Mouse (Mus musculus) forebrain, embryonic 14.5 days (tissue): Measurements from ENCODE around the gene Kif2c. TPM values are rescaled to one million over a fixed set of nuclear protein-coding genes. Genes with fewer than 3 reads are reported as not detected.

Experiments used
- ATAC-seq: fragments of 200-750 bp; cut with Nextera tagmentation; 2 replicates; pipeline ENCODE4 v1.8.0; 2017; ENCODE audit warnings: mild to moderate bottlenecking, moderate library complexity
- DNase-seq: peaks from one replicate; pipeline ENCODE4 v3.0.0-alpha.2; 2015; ENCODE audit warnings: low spot score
- H3K27ac ChIP-seq: fragments of 300-500 bp; sonication (generic); 2 replicates; pipeline ENCODE4 v1.5.1; 2014; ENCODE audit warnings: low read depth, mild to moderate bottlenecking, control low read depth, low read length, moderate library complexity
- H3K27me3 ChIP-seq: fragments of 300-500 bp; sonication (generic); replicated peaks from 2 replicates; pipeline ENCODE4 v1.6.1; 2014; ENCODE audit warnings: low read length, control low read depth, mixed read lengths; ENCODE audit not compliant: control insufficient read depth, insufficient read depth
- H3K36me3 ChIP-seq: fragments of 300-500 bp; sonication (generic); 2 replicates; pipeline ENCODE4 v1.6.1; 2014; ENCODE audit warnings: low read length, control low read depth; ENCODE audit not compliant: control insufficient read depth, insufficient read depth
- H3K4me1 ChIP-seq: fragments of 300-500 bp; sonication (generic); 2 replicates; pipeline ENCODE4 v1.6.1; 2014; ENCODE audit warnings: antibody characterized with exemption, low read length, control low read depth; ENCODE audit not compliant: control insufficient read depth, insufficient read depth
- H3K4me2 ChIP-seq: fragments of 300-500 bp; sonication (generic); 2 replicates; pipeline ENCODE4 v1.6.1; 2014; ENCODE audit warnings: mild to moderate bottlenecking, control low read depth, low read length
- H3K4me3 ChIP-seq: fragments of 300-500 bp; sonication (generic); 2 replicates; pipeline ENCODE4 v1.5.1; 2014; ENCODE audit warnings: low read depth, low read length, control low read depth
- H3K9ac ChIP-seq: fragments of 300-500 bp; sonication (generic); 2 replicates; pipeline ENCODE4 v1.6.1; 2014; ENCODE audit warnings: mild to moderate bottlenecking, low read length, control low read depth, moderate library complexity
- H3K9me3 ChIP-seq: fragments of 300-500 bp; sonication (generic); replicated peaks from 2 replicates; pipeline ENCODE4 v1.6.1; 2016; ENCODE audit warnings: low read length, control low read depth, mixed read lengths; ENCODE audit not compliant: control insufficient read depth
- WGBS: fragments of 180-500 bp; shearing (Covaris S2); extraction: QIAGEN DNeasy Blood & Tissue Kit; methylation state at CpG from one replicate; pipeline ENCODE4 v1.1.7; 2014; 5-methylcytosine and 5-hydroxymethylcytosine counted together
- polyA plus RNA-seq: library from polyadenylated mRNA; unstranded; fragments of >200 nt; fragmentation: Nextera tagmentation; extraction: Ambion mirVana; gene quantifications from 2 replicates; pipeline ENCODE4 v1.2.1, GENCODE M21; 2014

Kif2c gene
- polyA plus RNA-seq, 1 experiment from 2014 or later = 38.5 TPM

DNA sequence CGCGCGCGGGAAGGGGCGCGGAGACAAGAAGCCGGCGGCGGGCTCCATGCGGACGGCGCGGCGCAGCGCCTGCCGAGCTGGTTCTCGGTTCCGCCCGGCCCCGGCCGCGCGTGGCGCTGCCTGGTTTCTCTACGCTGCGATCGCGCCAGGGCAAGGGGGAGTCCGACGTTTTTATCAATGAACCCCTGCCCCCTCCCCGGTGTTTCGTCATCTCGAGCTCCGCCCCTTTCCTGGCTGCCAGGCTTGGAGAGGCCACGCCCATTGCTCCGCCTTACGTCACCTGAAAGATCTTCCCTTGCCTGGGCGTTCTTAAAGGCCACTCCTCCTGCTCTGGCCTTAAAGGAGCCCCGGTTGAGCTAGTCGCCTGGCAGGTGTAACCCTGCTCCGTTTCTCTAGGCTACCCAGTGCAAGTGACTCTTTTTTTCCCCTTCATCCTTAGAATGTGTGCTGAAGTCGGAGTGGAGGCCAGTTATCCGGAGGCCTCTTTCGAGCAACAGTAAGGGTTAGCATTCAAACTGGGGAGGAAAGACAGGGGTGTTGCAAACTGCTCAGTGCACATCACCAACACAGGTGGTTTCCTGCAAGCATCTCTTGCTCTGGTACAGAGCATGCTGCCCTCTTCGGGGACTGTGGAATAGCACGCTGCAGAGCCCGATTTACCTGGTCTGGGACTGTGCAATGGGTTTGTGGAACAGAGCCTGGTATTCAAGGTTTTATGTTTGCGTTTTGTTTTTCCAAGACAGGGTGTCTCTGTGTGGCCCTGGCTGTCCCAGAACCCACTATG lies 48.4 kb downstream of the Kif2c start, which contains the start of gene Plk3:
Plk3 (minus strand) TSS at position 147 of the 784 bp plus-strand sequence.
- 0 out of 2 replicates have a peak, but pooled peaks cover 3% of the 10 kb centered on the region for H3K27me3 ChIP-seq
- DNase-seq (peak; percentile 98), ATAC-seq (peak; percentile 91)
- peak within 1 kb of the TSS; percentile 90 for H3K4me3 ChIP-seq
- H3K36me3 ChIP-seq = peaks cover 12% of the 10 kb centered on the region; the same call in 1 of the 2 replicates
- H3K9ac ChIP-seq = peak within 1 kb of the TSS; percentile 84
- peak within 1 kb of the TSS; percentile 89 for H3K4me2 ChIP-seq
- H3K9me3 ChIP-seq = no peaks in the 10 kb centered on the region
- WGBS = 2% methylated on average over 28 of the region's 48 CpGs
- H3K27ac ChIP-seq = peak within 1 kb of the TSS; percentile 60; the same call in 1 of the 2 replicates
- peaks cover 18% of the 10 kb centered on the region for H3K4me1 ChIP-seq

DNA sequence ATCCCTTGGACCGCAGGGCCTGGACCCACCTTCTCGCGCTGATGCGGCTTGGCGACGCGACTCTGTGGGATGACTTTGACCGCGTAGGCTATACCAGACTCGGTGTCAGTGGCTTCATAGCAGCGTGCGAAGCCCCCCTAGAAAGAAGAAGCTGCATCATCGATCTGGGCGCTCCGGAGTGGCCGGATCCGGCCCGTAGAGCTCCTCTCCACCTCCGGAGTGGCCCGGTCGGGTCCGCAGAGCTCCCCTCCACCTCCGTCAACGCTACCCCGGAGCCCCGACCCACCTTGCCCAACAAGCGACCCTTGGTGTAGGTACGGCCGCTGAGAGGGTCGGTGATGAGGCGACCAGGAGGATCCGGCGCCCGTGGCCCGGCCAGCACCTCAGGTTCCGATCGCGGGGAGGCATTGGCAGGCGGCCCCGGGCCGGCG lies 49.1 kb downstream of the Kif2c start:
- Histone ChIP-seq H3K4me3 (peak overlapping the region; percentile 90), H3K4me1 (peaks cover 18% of the 10 kb centered on the region), H3K9ac (peak overlapping the region; percentile 84), H3K4me2 (peak overlapping the region; percentile 89), H3K9me3 (no peaks in the 10 kb centered on the region), H3K36me3 (peaks cover 17% of the 10 kb centered on the region), H3K27ac (peak overlapping the region; percentile 60; the same call in 1 of the 2 replicates), H3K27me3 (0 out of 2 replicates have a peak, but pooled peaks cover 3% of the 10 kb centered on the region)
- peak; percentile 35 for DNase-seq
- WGBS = under 1% methylated on average over 42 of the region's 42 CpGs
- peak; percentile 43 for ATAC-seq

DNA sequence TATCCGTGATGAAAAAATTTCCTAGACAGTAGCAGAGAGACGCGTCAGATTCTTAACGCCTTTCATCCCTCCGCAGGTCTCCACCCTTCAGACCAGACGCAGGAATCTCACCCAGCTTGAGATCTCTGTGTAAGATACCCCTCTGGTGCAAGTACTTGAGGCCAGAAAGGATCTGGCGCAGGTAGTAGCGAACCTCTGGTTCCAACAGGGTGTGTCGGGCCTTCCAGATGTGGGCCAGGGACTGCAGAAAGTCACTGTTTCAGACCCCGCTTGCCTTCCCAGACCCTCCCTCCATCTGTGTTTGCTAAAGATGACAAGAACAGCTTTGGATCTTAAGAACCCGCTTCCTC lies 49.7 kb downstream of the Kif2c start:
- WGBS = 6% methylated on average over 11 of the region's 11 CpGs
- Histone ChIP-seq H3K27me3 (0 out of 2 replicates have a peak, but pooled peaks cover 3% of the 10 kb centered on the region), H3K4me2 (peak overlapping the region; percentile 89), H3K36me3 (peaks cover 24% of the 10 kb centered on the region), H3K9ac (peak overlapping the region; percentile 84), H3K9me3 (no peaks in the 10 kb centered on the region), H3K4me3 (peak overlapping the region; percentile 90), H3K27ac (no peak overlapping the region), H3K4me1 (peaks cover 18% of the 10 kb centered on the region)
- DNase-seq (no peak), ATAC-seq (no peak)

DNA sequence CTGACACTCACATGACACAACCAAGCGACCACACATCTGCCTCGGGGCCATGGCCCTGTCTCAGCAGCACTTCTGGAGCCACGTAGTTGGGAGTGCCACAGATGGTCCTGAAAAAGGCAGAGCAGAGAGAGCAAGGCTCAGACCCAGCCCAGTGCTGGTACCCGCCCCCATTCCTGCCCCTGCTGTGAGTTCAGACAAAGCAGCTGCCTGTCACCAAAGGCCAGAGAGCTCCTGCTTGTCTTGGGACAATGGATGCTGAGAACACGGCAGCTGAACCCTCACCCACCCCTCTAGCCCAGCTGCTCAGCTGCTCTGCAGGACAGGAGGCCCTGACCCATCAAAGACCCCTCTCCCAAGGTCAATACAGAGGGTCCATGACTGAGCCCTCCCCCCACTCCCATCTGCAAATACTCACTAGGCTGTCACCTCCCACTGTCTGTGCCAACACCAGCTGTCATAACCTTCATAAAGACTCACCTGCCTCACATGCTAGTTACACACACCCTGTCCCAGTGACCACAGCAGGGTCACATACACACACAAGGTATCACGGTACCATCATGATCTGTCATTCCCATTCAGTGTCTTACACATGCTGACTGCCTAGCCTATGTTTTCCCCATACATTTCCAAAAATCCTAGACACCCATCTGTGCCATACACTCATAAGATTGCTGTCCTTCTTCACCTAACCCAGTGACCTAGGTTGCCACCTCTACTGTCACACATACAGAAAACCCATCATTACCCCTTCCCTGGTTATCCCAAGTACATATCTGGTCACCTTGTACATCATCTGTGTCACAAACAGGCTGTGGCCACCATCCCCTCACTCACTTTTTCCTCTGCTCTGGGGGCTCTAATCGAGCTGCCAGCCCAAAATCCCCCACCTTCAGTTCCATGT lies 50.3 kb downstream of the Kif2c start:
- Histone ChIP-seq H3K4me1 (peaks cover 18% of the 10 kb centered on the region), H3K36me3 (peaks cover 24% of the 10 kb centered on the region), H3K27ac (no peak overlapping the region), H3K27me3 (0 out of 2 replicates have a peak, but pooled peaks cover 3% of the 10 kb centered on the region), H3K9ac (peak overlapping the region; percentile 84; the same call in 1 of the 2 replicates), H3K4me3 (peak overlapping the region; percentile 90), H3K9me3 (no peaks in the 10 kb centered on the region), H3K4me2 (peak overlapping the region; percentile 89)
- ATAC-seq (peak; percentile 16; the same call in 1 of the 2 replicates), DNase-seq (peak; percentile 62)
- 5% methylated on average over 7 of the region's 7 CpGs for WGBS

DNA sequence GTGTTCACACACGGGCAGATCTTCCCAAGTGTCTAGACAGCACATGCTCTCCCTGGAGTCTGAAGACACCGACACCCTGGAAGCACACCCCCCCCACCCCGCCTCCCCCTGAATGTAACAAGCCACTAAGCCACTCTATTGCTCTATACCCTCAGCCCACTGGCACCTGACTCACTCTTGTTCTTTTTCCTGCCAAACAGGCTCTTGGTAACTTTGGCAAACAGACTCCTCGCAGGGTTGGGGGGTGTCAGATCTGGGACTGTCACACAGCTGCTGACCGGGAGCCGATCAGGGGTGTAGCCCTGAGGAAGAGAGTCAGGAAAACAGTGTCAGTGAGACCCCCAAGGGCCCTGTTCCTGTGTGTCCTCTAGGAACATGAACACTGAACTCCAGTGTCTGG lies 51.2 kb downstream of the Kif2c start:
- WGBS = 49% methylated on average over 6 of the region's 6 CpGs
- no peak overlapping the region for H3K27ac ChIP-seq
- DNase-seq (no peak), ATAC-seq (no peak)
- H3K4me2 ChIP-seq = 0 out of 2 replicates have a peak overlapping the region, but pooled peaks have one; percentile 89
- H3K4me3 ChIP-seq = no peak overlapping the region
- 0 out of 2 replicates have a peak, but pooled peaks cover 3% of the 10 kb centered on the region for H3K27me3 ChIP-seq
- H3K9me3 ChIP-seq = no peaks in the 10 kb centered on the region
- peak overlapping the region; percentile 25; the same call in 1 of the 2 replicates for H3K9ac ChIP-seq
- peaks cover 24% of the 10 kb centered on the region for H3K36me3 ChIP-seq
- H3K4me1 ChIP-seq = peaks cover 18% of the 10 kb centered on the region

DNA sequence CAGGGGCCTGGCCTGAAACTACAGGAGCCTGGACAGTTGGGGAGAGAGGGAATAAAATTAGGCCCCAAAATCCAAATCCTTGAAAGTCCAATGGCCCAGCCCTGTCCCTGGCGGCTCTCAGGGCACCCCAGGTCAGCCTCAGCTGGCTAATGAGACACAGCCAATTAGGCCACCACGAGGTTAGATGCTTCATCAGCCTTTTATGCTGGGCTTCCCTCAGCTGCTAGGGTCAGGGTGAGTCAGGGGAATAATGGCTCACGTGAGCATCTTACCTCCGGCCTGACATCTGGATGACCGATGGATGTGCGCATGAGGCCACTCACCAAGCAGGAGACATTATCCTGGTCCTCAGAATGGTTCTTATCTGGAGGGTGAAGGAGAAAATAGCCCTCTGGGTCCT lies 51.6 kb downstream of the Kif2c start:
- peaks cover 21% of the 10 kb centered on the region for H3K4me1 ChIP-seq
- ATAC-seq (no peak), DNase-seq (no peak)
- WGBS = 35% methylated on average over 6 of the region's 6 CpGs
- H3K9me3 ChIP-seq = no peaks in the 10 kb centered on the region
- no peak overlapping the region for H3K27ac ChIP-seq
- no peak overlapping the region for H3K4me3 ChIP-seq
- H3K9ac ChIP-seq = no peak overlapping the region
- H3K27me3 ChIP-seq = 0 out of 2 replicates have a peak, but pooled peaks cover 3% of the 10 kb centered on the region
- peaks cover 24% of the 10 kb centered on the region for H3K36me3 ChIP-seq
- no peak overlapping the region for H3K4me2 ChIP-seq

DNA sequence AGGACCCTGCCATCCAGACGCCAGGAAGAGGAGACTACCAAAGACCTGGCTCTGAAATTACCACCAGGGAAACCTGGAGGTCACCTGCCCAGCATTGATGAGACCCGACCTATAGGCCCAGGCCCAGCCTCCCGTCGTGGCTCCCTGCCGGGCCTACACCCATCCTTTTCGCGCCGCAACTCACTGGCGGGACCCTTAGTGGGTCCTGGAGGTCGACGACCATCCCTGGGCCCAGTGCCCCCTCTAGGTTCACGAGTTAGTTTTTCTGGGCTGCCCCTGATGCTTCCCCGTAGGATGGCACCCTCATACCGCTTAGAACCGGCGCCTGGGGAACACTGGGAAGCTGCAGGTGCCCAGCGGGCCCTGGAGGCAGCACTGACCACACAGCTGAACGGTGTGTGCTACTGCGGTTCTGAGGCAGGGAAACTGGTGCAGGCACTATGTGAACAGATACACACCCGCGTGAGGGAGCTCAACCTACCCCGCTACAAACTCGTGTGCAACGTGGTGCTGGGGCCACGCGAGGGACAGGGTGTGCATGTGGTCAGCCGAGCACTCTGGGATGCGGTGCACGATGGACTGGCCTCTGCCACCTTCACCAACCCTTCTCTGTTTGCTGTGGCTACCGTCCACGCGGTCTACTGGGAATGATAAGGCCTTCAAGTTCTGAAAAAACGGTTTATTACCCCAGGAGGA lies 54.3 kb downstream of the Kif2c start:
- Histone ChIP-seq H3K9ac (no peak overlapping the region), H3K4me3 (no peak overlapping the region), H3K27ac (no peak overlapping the region), H3K4me1 (peaks cover 31% of the 10 kb centered on the region), H3K4me2 (no peak overlapping the region), H3K27me3 (0 out of 2 replicates have a peak, but pooled peaks cover 3% of the 10 kb centered on the region), H3K9me3 (no peaks in the 10 kb centered on the region), H3K36me3 (peaks cover 24% of the 10 kb centered on the region)
- no peak for ATAC-seq
- DNase-seq = no peak
- 92% methylated on average over 33 of the region's 33 CpGs for WGBS

DNA sequence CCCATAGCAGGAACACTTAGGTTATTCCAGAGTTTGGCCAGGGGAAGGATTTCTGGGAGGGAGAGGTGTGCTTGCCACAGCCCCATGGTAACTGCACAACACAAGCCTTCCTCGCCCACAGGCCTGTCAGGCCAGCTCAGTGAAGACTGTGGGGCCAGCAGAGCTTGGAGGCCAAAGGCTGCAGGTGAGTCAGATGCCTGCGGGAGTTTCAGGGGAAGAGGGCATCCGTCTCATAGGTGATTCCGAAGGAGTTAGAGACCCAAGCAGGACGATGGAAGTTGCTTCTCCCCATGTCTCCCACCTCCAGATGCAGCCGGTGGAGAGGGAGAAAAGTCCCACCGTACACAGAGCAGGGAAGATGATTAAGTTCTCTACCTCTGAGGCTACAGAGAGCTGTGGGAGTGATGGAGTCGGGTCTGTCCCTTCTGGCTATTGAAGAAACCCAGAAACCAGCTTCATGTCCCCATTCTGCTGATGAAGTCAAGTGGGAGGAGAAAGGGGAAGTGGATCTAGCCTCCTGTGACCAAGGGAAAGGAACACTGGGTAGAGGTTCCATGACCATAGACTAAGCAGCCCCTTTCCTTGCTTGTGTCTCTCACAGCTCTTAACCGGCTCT lies 55.7 kb downstream of the Kif2c start, which contains the start of gene Tctex1d4:
Tctex1d4 (plus strand) TSS at position 120 of the 616 bp plus-strand sequence.
- Histone ChIP-seq H3K4me2 (peak within 1 kb of the TSS; percentile 28; the same call in 1 of the 2 replicates), H3K9ac (peak within 1 kb of the TSS; percentile 55), H3K27me3 (no peaks in the 10 kb centered on the region), H3K4me3 (no peak within 1 kb of the TSS), H3K27ac (peak within 1 kb of the TSS; percentile 65; the same call in 1 of the 2 replicates), H3K4me1 (peaks cover 18% of the 10 kb centered on the region), H3K36me3 (peaks cover 24% of the 10 kb centered on the region), H3K9me3 (no peaks in the 10 kb centered on the region)
- WGBS = 86% methylated on average over 9 of the region's 9 CpGs
- ATAC-seq = no peak
- DNase-seq = no peak
